Comparison of ENCODE assay signal across 20 mouse cellular contexts in genomic region chr1:73953317-73954014, GRCm38 (mm10).
DNase-seq lines count a peak whose midpoint lies in the region; ATAC-seq and TF ChIP-seq lines count a peak whose summit lies in the region.
"Had no signal": no experiment of that assay in that cellular context is flagged by ENCODE, and none has a peak within 500 bp of the region (broad histone marks: within the 10 kb centered on the region; RNA-seq: fewer than 3 reads in every experiment).

No protein-coding gene starts in this region.

- DNase-seq in heart, adult 11 months: peak; percentile 95
- DNase-seq in heart, postnatal 25 days (ENCODE audit: low spot score): no peak
- DNase-seq in stomach, postnatal 0 days (ENCODE audit: low spot score): no peak
- DNase-seq: adrenal gland, adult 2 months; adrenal gland, postnatal 25 days; cerebellum, adult 18-20 months; cerebellum, adult 9-11 months; cerebellum, postnatal 36 days; gastrocnemius, postnatal 14 days had no signal

- H3K27ac ChIP-seq in heart, embryonic 11.5 days (ENCODE audit: low read depth, low read length): no peak overlapping the region
- H3K27ac ChIP-seq in heart, embryonic 13.5 days (replicated peaks): no peak overlapping the region
- peak overlapping the region; percentile 18; the same call in 1 of the 2 replicates for H3K27ac ChIP-seq in stomach, embryonic 16.5 days (ENCODE audit: low read length)
- H3K27ac ChIP-seq in stomach, postnatal 0 days (replicated peaks): no peak overlapping the region
- no peak overlapping the region for H3K27ac ChIP-seq in hindbrain, embryonic 16.5 days (ENCODE audit: low read depth, low read length)
- H3K27ac ChIP-seq: embryonic facial prominence, embryonic 13.5 days; forebrain, embryonic 12.5 days; hindbrain, embryonic 14.5 days had no signal

- no peaks in the 10 kb centered on the region for H3K27me3 ChIP-seq in heart, embryonic 11.5 days (ENCODE audit: control insufficient read depth, insufficient read depth, low read length)
- H3K27me3 ChIP-seq in heart, embryonic 13.5 days (replicated peaks): no peaks in the 10 kb centered on the region
- H3K27me3 ChIP-seq in stomach, embryonic 16.5 days (ENCODE audit: control insufficient read depth, insufficient read depth, low read length): no peaks in the 10 kb centered on the region
- no peaks in the 10 kb centered on the region for H3K27me3 ChIP-seq in stomach, postnatal 0 days (ENCODE audit: control insufficient read depth, insufficient read depth, low read length)
- no peaks in the 10 kb centered on the region for H3K27me3 ChIP-seq in hindbrain, embryonic 16.5 days (replicated peaks; ENCODE audit: control insufficient read depth, insufficient read depth, low read length)
- H3K27me3 ChIP-seq: embryonic facial prominence, embryonic 13.5 days; forebrain, embryonic 12.5 days; Patski had no signal

- intact Hi-C loops in heart, postnatal 25 days (cut with DNase I): no loop called here

- WGBS in heart, embryonic 11.5 days (ENCODE audit: insufficient replicate concordance): 85% methylated on average over 20 of the region's 20 CpGs
- 75% methylated on average over 20 of the region's 20 CpGs for WGBS in heart, embryonic 13.5 days
- WGBS in stomach, embryonic 16.5 days: 88% methylated on average over 20 of the region's 20 CpGs
- WGBS in stomach, postnatal 0 days: 74% methylated on average over 20 of the region's 20 CpGs
- WGBS in hindbrain, embryonic 16.5 days: 84% methylated on average over 19 of the region's 20 CpGs

- H3K9me3 ChIP-seq in heart, embryonic 11.5 days (replicated peaks; ENCODE audit: control insufficient read depth, low read length): no peaks in the 10 kb centered on the region
- H3K9me3 ChIP-seq in heart, embryonic 13.5 days: no peaks in the 10 kb centered on the region
- H3K9me3 ChIP-seq in stomach, embryonic 16.5 days (replicated peaks; ENCODE audit: control insufficient read depth, low read length): no peaks in the 10 kb centered on the region
- no peaks in the 10 kb centered on the region for H3K9me3 ChIP-seq in stomach, postnatal 0 days (ENCODE audit: control insufficient read depth, low read length)
- no peaks in the 10 kb centered on the region for H3K9me3 ChIP-seq in hindbrain, embryonic 16.5 days (ENCODE audit: control insufficient read depth, low read length)
- H3K9me3 ChIP-seq: embryonic facial prominence, embryonic 13.5 days; forebrain, embryonic 12.5 days; hindbrain, embryonic 10.5 days had no signal

- no peak for ATAC-seq in heart, embryonic 11.5 days (replicated peaks; ENCODE audit: insufficient number of reproducible peaks, low FRiP score, low TSS enrichment)
- ATAC-seq in heart, embryonic 13.5 days (ENCODE audit: extremely low read depth, insufficient number of reproducible peaks, low FRiP score, low TSS enrichment): no peak
- ATAC-seq in stomach, embryonic 16.5 days (ENCODE audit: insufficient read depth, low FRiP score): no peak
- ATAC-seq in stomach, postnatal 0 days (ENCODE audit: low FRiP score, low TSS enrichment): no peak
- no peak for ATAC-seq in hindbrain, embryonic 16.5 days
- ATAC-seq: forebrain, embryonic 16.5 days; intestine, embryonic 16.5 days; Patski had no signal

- TF ChIP-seq CTCF in stomach, postnatal 0 days (IDR thresholded peaks at IDR 0.05; ENCODE audit: low read depth): no peak

- no peak overlapping the region for H3K9ac ChIP-seq in heart, embryonic 11.5 days (ENCODE audit: low read depth, low read length)
- peak overlapping the region; percentile 61 for H3K9ac ChIP-seq in heart, embryonic 13.5 days
- H3K9ac ChIP-seq in stomach, embryonic 16.5 days (ENCODE audit: low read length): no peak overlapping the region
- H3K9ac ChIP-seq in stomach, postnatal 0 days (ENCODE audit: low read length): no peak overlapping the region
- H3K9ac ChIP-seq in hindbrain, embryonic 16.5 days (ENCODE audit: low read depth, low read length): no peak overlapping the region
- H3K9ac ChIP-seq: embryonic facial prominence, embryonic 13.5 days; forebrain, embryonic 12.5 days; hindbrain, embryonic 14.5 days had no signal

- H3K4me2 ChIP-seq in heart, embryonic 11.5 days: no peak overlapping the region
- H3K4me2 ChIP-seq in heart, embryonic 13.5 days: no peak overlapping the region
- H3K4me2 ChIP-seq in stomach, embryonic 16.5 days (ENCODE audit: low read depth, low read length): no peak overlapping the region
- no peak overlapping the region for H3K4me2 ChIP-seq in stomach, postnatal 0 days (replicated peaks; ENCODE audit: low read depth)
- no peak overlapping the region for H3K4me2 ChIP-seq in hindbrain, embryonic 16.5 days (ENCODE audit: low read length)
- H3K4me2 ChIP-seq: embryonic facial prominence, embryonic 13.5 days; forebrain, embryonic 12.5 days; hindbrain, embryonic 14.5 days had no signal

- H3K4me3 ChIP-seq in heart, embryonic 11.5 days (ENCODE audit: low read depth, low read length): no peak overlapping the region
- H3K4me3 ChIP-seq in heart, embryonic 13.5 days: no peak overlapping the region
- H3K4me3 ChIP-seq in stomach, embryonic 16.5 days (replicated peaks; ENCODE audit: low read length): no peak overlapping the region
- H3K4me3 ChIP-seq in stomach, postnatal 0 days (ENCODE audit: low read depth, low read length): no peak overlapping the region
- H3K4me3 ChIP-seq in hindbrain, embryonic 16.5 days (ENCODE audit: low read length): no peak overlapping the region
- H3K4me3 ChIP-seq: embryonic facial prominence, embryonic 13.5 days; forebrain, embryonic 12.5 days; hindbrain, embryonic 10.5 days had no signal

- TF ChIP-seq EP300 in stomach, postnatal 0 days (optimal IDR thresholded peaks at IDR 0.05): no peak

- H3K4me1 ChIP-seq in heart, embryonic 11.5 days (ENCODE audit: control insufficient read depth, insufficient read depth, low read length): peaks cover 59% of the 10 kb centered on the region
- peaks cover 97% of the 10 kb centered on the region for H3K4me1 ChIP-seq in heart, embryonic 13.5 days
- H3K4me1 ChIP-seq in stomach, embryonic 16.5 days (ENCODE audit: control insufficient read depth, insufficient read depth, low read length): peaks cover 46% of the 10 kb centered on the region
- H3K4me1 ChIP-seq in stomach, postnatal 0 days (replicated peaks; ENCODE audit: control insufficient read depth, insufficient read depth): peaks cover 18% of the 10 kb centered on the region
- peaks cover 4% of the 10 kb centered on the region for H3K4me1 ChIP-seq in hindbrain, embryonic 16.5 days (ENCODE audit: control insufficient read depth, insufficient read depth, low read depth, low read length)

- peaks cover 22% of the 10 kb centered on the region for H3K36me3 ChIP-seq in heart, embryonic 11.5 days (ENCODE audit: control insufficient read depth, insufficient read depth, low read length)
- peaks cover 64% of the 10 kb centered on the region for H3K36me3 ChIP-seq in heart, embryonic 13.5 days
- H3K36me3 ChIP-seq in stomach, embryonic 16.5 days (ENCODE audit: control insufficient read depth, insufficient read depth, low read length): peaks cover 6% of the 10 kb centered on the region; the same call in 1 of the 2 replicates
- peaks cover 10% of the 10 kb centered on the region; the same call in 1 of the 2 replicates for H3K36me3 ChIP-seq in stomach, postnatal 0 days (ENCODE audit: control insufficient read depth, insufficient read depth, low read length)
- H3K36me3 ChIP-seq in hindbrain, embryonic 16.5 days (ENCODE audit: control insufficient read depth, insufficient read depth, low read length): no peaks in the 10 kb centered on the region
